Mouse (Mus musculus) left cerebral cortex, adult 2 months (tissue): ENCODE results near the gene Phf20. TPM values are rescaled to one million over a fixed set of nuclear protein-coding genes. Genes with fewer than 3 reads are reported as not detected.

Source experiments
- DNase-seq, 2 experiments: peaks; one replicate each; pipeline ENCODE4 v3.0.0; 2021 to 2022; ENCODE audit warnings: low spot score in 2 of 2, mixed read lengths in 1 of 2; ENCODE audit errors: extremely low spot score in 1 of 2
- H3K27ac ChIP-seq: fragments of 200-600 bp; 2 replicates; pipeline ENCODE4 v1.8.1; 2022
- H3K4me3 ChIP-seq: fragments of 200-600 bp; 2 replicates; pipeline ENCODE4 v1.8.1; 2022
- CTCF ChIP-seq: fragments of 200-600 bp; IDR thresholded peaks from 2 replicates; pipeline ENCODE4 v1.8.1; 2022; ENCODE audit warnings: antibody characterized with exemption, mild to moderate bottlenecking, moderate library complexity
- intact Hi-C: fragments of 180-260 bp; cut with DNase I; formaldehyde crosslinking; loops from one replicate; pipeline ENCODE4 v1.15.1; 2025
- microRNA-seq, 2 experiments: library from miRNA; unstranded; fragments of <30 nt; microRNA quantifications; one replicate each; pipeline ENCODE4 v1.2.0; 2021
- total RNA-seq, 2 experiments: library from RNA; stranded (reverse); gene quantifications; 2 replicates each; pipeline ENCODE4 v1.2.3; 2021

The Phf20 gene
- total RNA-seq, 2 experiments from 2014 or later, result 82.7 to 85.6 TPM

GRCm38 (mm10) chr2:156331446-156331965 is 135.2 kb downstream of the Phf20 start:
- no peak for TF ChIP-seq CTCF
- intact Hi-C loops, result no loop called here
- Histone ChIP-seq H3K27ac (no peak overlapping the region), H3K4me3 (no peak overlapping the region)
- no peak for DNase-seq

DNA sequence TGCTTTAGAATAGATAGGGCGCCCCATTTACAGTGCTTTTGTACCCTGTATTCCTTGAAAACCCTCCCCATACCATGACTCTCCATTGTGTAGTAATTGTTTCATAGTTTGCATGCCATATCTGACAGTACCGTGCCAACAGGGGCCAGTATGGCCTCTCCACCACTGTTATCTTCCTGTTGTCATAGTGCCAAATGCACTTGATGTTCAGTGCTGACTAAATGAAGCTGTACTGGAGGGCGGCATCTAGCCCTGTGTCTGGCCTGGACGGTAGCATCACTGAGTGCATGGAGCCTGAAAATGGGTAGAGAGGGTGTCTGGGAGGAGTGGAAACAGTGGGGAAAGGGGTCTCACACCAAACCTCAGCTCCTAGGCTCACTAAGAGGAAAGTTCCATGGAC is 143.8 kb downstream of the Phf20 start:
- Histone ChIP-seq H3K4me3 (no peak overlapping the region), H3K27ac (no peak overlapping the region)
- intact Hi-C loops, result no loop called here
- DNase-seq, result no peak
- TF ChIP-seq CTCF, result no peak

GRCm38 (mm10) chr2:156344775-156345532 is 148.7 kb downstream of the Phf20 start:
- peak; percentile 65 for TF ChIP-seq CTCF
- H3K27ac ChIP-seq, result no peak overlapping the region
- no peak for DNase-seq
- H3K4me3 ChIP-seq, result no peak overlapping the region
- intact Hi-C loops, result no loop called here

DNA sequence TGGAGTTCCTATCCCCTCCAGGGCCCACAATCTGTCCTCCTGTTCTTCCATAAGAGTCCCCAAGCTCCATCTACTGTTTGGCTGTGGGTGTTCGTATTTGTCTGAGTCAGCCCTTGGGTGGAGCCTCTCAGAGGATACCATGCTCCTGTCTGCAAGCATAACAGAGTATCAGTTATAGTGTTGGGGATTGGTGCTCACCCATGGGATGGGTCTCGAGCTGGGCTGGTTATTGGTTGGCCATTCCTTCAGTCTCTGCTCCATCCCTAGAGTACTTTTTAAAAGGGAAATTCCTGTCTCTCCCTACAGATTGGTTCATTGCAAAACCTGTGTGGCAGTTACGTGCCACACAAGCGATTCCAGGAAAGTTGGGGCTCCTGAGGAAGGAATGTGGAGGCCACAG is 152.5 kb downstream of the Phf20 start:
- no peak overlapping the region for H3K4me3 ChIP-seq
- TF ChIP-seq CTCF, result no peak
- H3K27ac ChIP-seq, result no peak overlapping the region
- intact Hi-C loops, result no loop called here
- DNase-seq, result no peak

DNA sequence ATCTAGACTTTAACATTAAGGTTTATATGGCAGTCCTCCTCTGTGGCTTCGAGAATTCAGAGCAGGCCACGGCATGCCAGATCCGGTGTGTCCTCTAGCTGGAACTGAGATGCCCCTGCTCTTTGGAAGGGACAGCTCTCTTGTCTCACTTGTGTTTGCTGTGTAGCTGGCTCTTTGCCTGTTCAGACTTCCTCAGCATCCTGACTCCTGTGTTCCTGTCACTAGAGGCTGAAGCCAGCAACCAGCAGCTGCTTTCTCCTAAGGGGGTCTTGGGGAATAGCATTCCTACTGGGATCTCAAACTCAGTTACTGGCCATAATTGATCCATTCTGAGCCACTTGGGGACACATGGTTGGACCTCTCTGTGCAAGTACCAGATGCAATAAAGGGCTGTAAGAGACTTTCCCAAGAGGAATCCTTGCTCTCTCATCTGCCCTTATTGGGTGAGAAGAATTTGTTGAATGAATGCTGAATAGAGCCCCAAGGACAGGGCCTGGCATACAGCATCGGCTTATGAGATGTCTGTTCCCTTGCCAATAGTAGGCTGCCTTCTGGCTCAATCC is 153.1 kb downstream of the Phf20 start:
- TF ChIP-seq CTCF, result no peak
- no peak for DNase-seq
- Histone ChIP-seq H3K27ac (no peak overlapping the region), H3K4me3 (no peak overlapping the region)
- intact Hi-C loops, result no loop called here

DNA sequence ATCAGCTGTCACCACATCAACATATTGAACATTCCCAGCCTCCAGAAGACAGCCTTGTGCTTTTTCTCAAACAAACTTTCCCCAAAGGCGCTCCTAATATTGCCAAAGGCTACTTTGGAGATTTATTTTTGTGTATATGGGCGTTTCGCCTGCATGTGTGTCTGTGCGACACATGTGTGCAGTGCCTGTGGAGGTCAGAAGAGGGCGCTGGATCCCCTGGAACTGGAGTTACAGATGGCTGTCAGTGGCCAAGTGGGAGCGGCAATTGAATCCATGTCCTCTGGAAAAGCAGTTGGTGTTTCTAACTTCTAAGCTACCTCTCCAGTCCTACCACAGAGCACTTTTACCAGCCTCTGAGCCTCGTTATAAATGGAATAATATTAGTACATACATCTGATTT is 155.0 kb downstream of the Phf20 start:
- H3K27ac ChIP-seq, result no peak overlapping the region
- intact Hi-C loops, result no loop called here
- peak; percentile 19 for TF ChIP-seq CTCF
- H3K4me3 ChIP-seq, result no peak overlapping the region
- DNase-seq, result no peak

DNA sequence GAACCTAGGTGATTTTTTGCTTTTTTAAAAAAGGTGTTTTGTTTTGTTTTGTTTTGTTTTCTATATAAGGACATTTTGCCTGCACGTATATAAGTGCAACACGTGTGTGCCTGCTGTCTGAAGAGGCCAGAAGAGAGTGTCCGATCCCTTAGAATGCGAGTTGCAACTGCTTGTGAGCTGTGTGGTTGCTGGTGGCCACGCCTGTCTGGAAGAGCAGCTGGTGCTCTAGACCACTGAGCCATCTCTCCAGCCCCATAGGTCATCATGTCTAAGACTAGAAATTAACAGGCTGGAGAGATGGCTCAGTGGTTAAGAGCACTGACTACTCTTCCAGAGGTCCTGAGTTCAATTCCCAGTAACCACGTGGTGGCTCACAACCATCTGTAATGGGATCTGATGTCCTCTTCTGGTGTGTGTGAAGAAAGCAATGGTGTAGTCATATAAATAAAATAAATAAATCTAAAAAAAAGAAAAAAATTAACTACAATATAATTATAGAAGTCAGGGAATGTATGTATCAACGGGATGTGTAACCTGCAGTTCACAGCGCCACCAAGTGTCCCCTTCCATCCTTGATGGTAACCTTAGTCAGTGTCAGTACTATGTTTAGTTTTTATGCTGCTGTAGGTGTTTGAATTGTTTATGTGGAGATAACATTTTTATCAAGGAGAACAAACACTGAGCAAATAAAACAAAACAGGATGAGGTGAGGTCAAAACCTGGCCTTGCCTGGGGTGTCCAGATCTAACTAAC is 156.3 kb downstream of the Phf20 start:
- Histone ChIP-seq H3K27ac (no peak overlapping the region), H3K4me3 (no peak overlapping the region)
- no peak for DNase-seq
- peak; percentile 28 for TF ChIP-seq CTCF
- intact Hi-C loops, result no loop called here

DNA sequence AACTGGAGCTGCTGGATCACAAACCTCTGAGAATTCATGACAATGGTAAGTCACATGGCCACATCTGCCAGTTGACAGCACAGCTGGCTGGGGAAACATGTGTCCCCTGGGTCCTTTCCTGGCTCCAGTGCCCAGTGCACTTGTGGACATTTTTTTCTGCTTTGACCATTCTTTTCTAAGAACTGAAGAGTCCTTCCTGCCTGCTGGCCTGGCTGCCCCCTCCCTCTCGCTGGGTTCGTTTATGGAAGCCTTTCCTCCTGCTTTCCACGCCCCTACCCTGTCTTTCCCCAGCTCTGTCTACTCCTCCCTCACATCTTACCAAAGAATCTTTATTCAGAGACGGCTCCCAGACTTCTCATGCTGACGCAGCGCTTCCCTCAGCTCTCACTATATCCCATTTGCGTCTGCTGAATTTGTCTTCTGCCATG is 157.0 kb downstream of the Phf20 start:
- no peak overlapping the region for H3K27ac ChIP-seq
- H3K4me3 ChIP-seq, result no peak overlapping the region
- no peak for TF ChIP-seq CTCF
- intact Hi-C loops, result no loop called here
- no peak for DNase-seq

GRCm38 (mm10) chr2:156356031-156356430 is 159.8 kb downstream of the Phf20 start:
- Histone ChIP-seq H3K27ac (no peak overlapping the region; the same call in 1 of the 2 replicates), H3K4me3 (no peak overlapping the region)
- intact Hi-C loops, result no loop called here
- no peak for TF ChIP-seq CTCF
- DNase-seq, result peak in 1 of 2 experiments; percentile 27

Small RNA genes within 50 kb of the gene (microRNA-seq; reads per million reads assigned to microRNA genes)
- gene Gm22759, result 0 reads per million in 2 experiments

Other genes starting within 250 kb of the Phf20 start
- 10 to 100 TPM; 19.5 to 19.9 TPM for gene Cep250, start 240.0 kb upstream of the Phf20 start, total RNA-seq
- 1 to 10 TPM; 1.4 to 2.0 TPM for gene 6430550D23Rik, start 188.5 kb upstream of the Phf20 start, total RNA-seq
- 100 to 1,000 TPM; 187 to 188 TPM for gene Ergic3, start 188.4 kb upstream of the Phf20 start, total RNA-seq
- gene Fer1l4, start 143.5 kb upstream of the Phf20 start, total RNA-seq, result not detected
- gene Spag4, start 131.3 kb upstream of the Phf20 start, total RNA-seq, result 1 to 10 TPM; 3.8 to 4.1 TPM
- 10 to 100 TPM; 26.3 to 33.0 TPM for gene Cpne1, start 84.5 kb upstream of the Phf20 start, total RNA-seq
- 10 to 100 TPM; 27.7 to 36.0 TPM for gene Rbm12, start 84.5 kb upstream of the Phf20 start, total RNA-seq
- gene Gm28036, start 69.4 kb upstream of the Phf20 start, total RNA-seq, result 10 to 100 TPM; 17.5 to 17.7 TPM
- 100 to 1,000 TPM; 142 to 153 TPM for gene Romo1, start 52.4 kb upstream of the Phf20 start, total RNA-seq
- gene Nfs1, start 52.3 kb upstream of the Phf20 start, total RNA-seq, result 10 to 100 TPM; 36.3 to 42.0 TPM
- gene Rbm39, start 16.2 kb upstream of the Phf20 start, total RNA-seq, result 100 to 1,000 TPM; 286 to 301 TPM
- gene Cnbd2, start 115.8 kb downstream of the Phf20 start, total RNA-seq, result 1 to 10 TPM; 6.9 to 7.3 TPM
- gene Scand1, start 116.2 kb downstream of the Phf20 start, total RNA-seq, result 10 to 100 TPM; 81.9 to 84.4 TPM
- gene Epb41l1, start 224.4 kb downstream of the Phf20 start, total RNA-seq, result 100 to 1,000 TPM; 376 to 385 TPM